Mouse (Mus musculus) midbrain, embryonic 11.5 days (tissue): Measurements from ENCODE around the gene Aff1. TPM values are rescaled to one million over a fixed set of nuclear protein-coding genes. Genes with fewer than 3 reads are reported as not detected.

Experiments used
- ATAC-seq: fragments of 200-750 bp; cut with Nextera tagmentation; 2 replicates; pipeline ENCODE4 v1.8.0; 2017; ENCODE audit warnings: moderate TSS enrichment, moderate library complexity; ENCODE audit not compliant: low FRiP score
- DNase-seq: peaks from one replicate; pipeline ENCODE4 v3.0.0; 2015; ENCODE audit warnings: low spot score; ENCODE audit errors: missing footprints
- H3K27ac ChIP-seq: fragments of 300-500 bp; sonication (generic); 2 replicates; pipeline ENCODE4 v1.5.1; 2014; ENCODE audit warnings: low read depth, low read length
- H3K27me3 ChIP-seq: fragments of 300-500 bp; sonication (generic); 2 replicates; pipeline ENCODE4 v1.6.1; 2014; ENCODE audit warnings: mild to moderate bottlenecking, low read length, moderate library complexity, mixed read lengths; ENCODE audit not compliant: control insufficient read depth, insufficient read depth
- H3K36me3 ChIP-seq: fragments of 300-500 bp; sonication (generic); 2 replicates; pipeline ENCODE4 v1.6.1; 2014; ENCODE audit warnings: mild to moderate bottlenecking, low read length, moderate library complexity, mixed read lengths; ENCODE audit not compliant: control insufficient read depth, insufficient read depth
- H3K4me1 ChIP-seq: fragments of 300-500 bp; sonication (generic); 2 replicates; pipeline ENCODE4 v1.6.1; 2014; ENCODE audit warnings: low read length; ENCODE audit not compliant: control insufficient read depth, insufficient read depth
- H3K4me2 ChIP-seq: fragments of 300-500 bp; sonication (generic); 2 replicates; pipeline ENCODE4 v1.6.1; 2014; ENCODE audit warnings: mild to moderate bottlenecking, moderate library complexity
- H3K4me3 ChIP-seq: fragments of 300-500 bp; sonication (generic); 2 replicates; pipeline ENCODE4 v1.5.1; 2014; ENCODE audit warnings: low read depth, low read length
- H3K9ac ChIP-seq: fragments of 300-500 bp; sonication (generic); 2 replicates; pipeline ENCODE4 v1.6.1; 2014; ENCODE audit warnings: low read length
- H3K9me3 ChIP-seq: fragments of 300-500 bp; sonication (generic); 2 replicates; pipeline ENCODE4 v1.6.1; 2016; ENCODE audit warnings: low read length; ENCODE audit not compliant: control insufficient read depth
- WGBS: fragments of 180-500 bp; shearing (Covaris S2); extraction: QIAGEN DNeasy Blood & Tissue Kit; methylation state at CpG from one replicate; pipeline ENCODE4 v1.1.7; 2014; 5-methylcytosine and 5-hydroxymethylcytosine counted together
- polyA plus RNA-seq: library from polyadenylated mRNA; unstranded; fragments of >200 nt; fragmentation: Nextera tagmentation; extraction: Ambion mirVana; gene quantifications from 2 replicates; pipeline ENCODE4 v1.2.1, GENCODE M21; 2014

Aff1 gene
- polyA plus RNA-seq, 1 experiment from 2014 or later: 5.9 TPM

- ATAC-seq: no peak
- no peaks in the 10 kb centered on the region for H3K9me3 ChIP-seq
- no peak overlapping the region for H3K9ac ChIP-seq
- H3K27me3 ChIP-seq: no peaks in the 10 kb centered on the region
- H3K36me3 ChIP-seq: no peaks in the 10 kb centered on the region
- WGBS: 67% methylated on average over 3 of the region's 3 CpGs
- H3K4me2 ChIP-seq: no peak overlapping the region
- no peak overlapping the region for H3K4me3 ChIP-seq
- peaks cover 7% of the 10 kb centered on the region for H3K4me1 ChIP-seq
- DNase-seq: no peak
- H3K27ac ChIP-seq: no peak overlapping the region
These were observed 27.7 kb downstream of the Aff1 start for GRCm38 (mm10) chr5:103719851-103720250.

- Histone ChIP-seq H3K9ac (no peak overlapping the region), H3K27me3 (no peaks in the 10 kb centered on the region), H3K27ac (no peak overlapping the region), H3K4me1 (peaks cover 12% of the 10 kb centered on the region), H3K36me3 (no peaks in the 10 kb centered on the region), H3K4me2 (no peak overlapping the region), H3K4me3 (no peak overlapping the region), H3K9me3 (no peaks in the 10 kb centered on the region)
- ATAC-seq: no peak
- 81% methylated on average over 6 of the region's 6 CpGs for WGBS
- DNase-seq: no peak
These were observed 28.8 kb downstream of the Aff1 start for GRCm38 (mm10) chr5:103720967-103721366.

- no peaks in the 10 kb centered on the region for H3K27me3 ChIP-seq
- H3K9me3 ChIP-seq: no peaks in the 10 kb centered on the region
- peaks cover 12% of the 10 kb centered on the region for H3K4me1 ChIP-seq
- H3K4me2 ChIP-seq: no peak overlapping the region
- no peaks in the 10 kb centered on the region for H3K36me3 ChIP-seq
- DNase-seq (no peak), ATAC-seq (no peak)
- 89% methylated on average over 4 of the region's 4 CpGs for WGBS
- no peak overlapping the region for H3K9ac ChIP-seq
- H3K27ac ChIP-seq: no peak overlapping the region
- no peak overlapping the region for H3K4me3 ChIP-seq
These were observed 29.3 kb downstream of the Aff1 start for GRCm38 (mm10) chr5:103721490-103721889.

- no peak for ATAC-seq
- 89% methylated on average over 4 of the region's 4 CpGs for WGBS
- Histone ChIP-seq H3K9me3 (no peaks in the 10 kb centered on the region), H3K36me3 (no peaks in the 10 kb centered on the region), H3K4me1 (peaks cover 12% of the 10 kb centered on the region), H3K27ac (no peak overlapping the region), H3K4me2 (no peak overlapping the region), H3K4me3 (no peak overlapping the region), H3K9ac (no peak overlapping the region), H3K27me3 (no peaks in the 10 kb centered on the region)
- no peak for DNase-seq
These were observed 30.5 kb downstream of the Aff1 start for GRCm38 (mm10) chr5:103722721-103723120.

- no peak for ATAC-seq
- H3K36me3 ChIP-seq: no peaks in the 10 kb centered on the region
- no peaks in the 10 kb centered on the region for H3K9me3 ChIP-seq
- 3% methylated on average over 6 of the region's 6 CpGs for WGBS
- peaks cover 12% of the 10 kb centered on the region for H3K4me1 ChIP-seq
- H3K4me2 ChIP-seq: no peak overlapping the region
- H3K4me3 ChIP-seq: no peak overlapping the region
- no peak for DNase-seq
- no peak overlapping the region for H3K9ac ChIP-seq
- H3K27me3 ChIP-seq: no peaks in the 10 kb centered on the region
- no peak overlapping the region for H3K27ac ChIP-seq
These were observed 32.2 kb downstream of the Aff1 start for GRCm38 (mm10) chr5:103724384-103724783.

GRCm38 (mm10) chr5:103724823-103725222 lies 32.6 kb downstream of the Aff1 start:
- H3K9ac ChIP-seq: no peak overlapping the region
- H3K4me3 ChIP-seq: no peak overlapping the region
- H3K36me3 ChIP-seq: no peaks in the 10 kb centered on the region
- H3K27ac ChIP-seq: no peak overlapping the region
- DNase-seq: peak; percentile 91
- no peak overlapping the region for H3K4me2 ChIP-seq
- 7% methylated on average over 3 of the region's 3 CpGs for WGBS
- peaks cover 12% of the 10 kb centered on the region for H3K4me1 ChIP-seq
- ATAC-seq: no peak
- no peaks in the 10 kb centered on the region for H3K27me3 ChIP-seq
- no peaks in the 10 kb centered on the region for H3K9me3 ChIP-seq

- Histone ChIP-seq H3K9ac (no peak overlapping the region), H3K36me3 (no peaks in the 10 kb centered on the region), H3K27ac (no peak overlapping the region), H3K4me2 (no peak overlapping the region), H3K9me3 (no peaks in the 10 kb centered on the region), H3K4me1 (peaks cover 12% of the 10 kb centered on the region), H3K4me3 (no peak overlapping the region), H3K27me3 (no peaks in the 10 kb centered on the region)
- DNase-seq (no peak), ATAC-seq (no peak)
- 47% methylated on average over 9 of the region's 9 CpGs for WGBS
These were observed 33.3 kb downstream of the Aff1 start for GRCm38 (mm10) chr5:103725268-103726149.

- Histone ChIP-seq H3K4me3 (no peak overlapping the region), H3K4me1 (peaks cover 12% of the 10 kb centered on the region), H3K36me3 (no peaks in the 10 kb centered on the region), H3K4me2 (no peak overlapping the region), H3K27me3 (no peaks in the 10 kb centered on the region), H3K27ac (no peak overlapping the region), H3K9ac (no peak overlapping the region), H3K9me3 (no peaks in the 10 kb centered on the region)
- DNase-seq (peak; percentile 88), ATAC-seq (no peak)
- WGBS: 51% methylated on average over 8 of the region's 8 CpGs
These were observed 34.2 kb downstream of the Aff1 start for GRCm38 (mm10) chr5:103726281-103726938.

GRCm38 (mm10) chr5:103727777-103728395 lies 35.7 kb downstream of the Aff1 start:
- 61% methylated on average over 4 of the region's 4 CpGs for WGBS
- ATAC-seq (no peak), DNase-seq (peak; percentile 73)
- Histone ChIP-seq H3K9ac (no peak overlapping the region), H3K27me3 (no peaks in the 10 kb centered on the region), H3K27ac (no peak overlapping the region), H3K4me3 (no peak overlapping the region), H3K9me3 (no peaks in the 10 kb centered on the region), H3K4me1 (peaks cover 12% of the 10 kb centered on the region), H3K36me3 (no peaks in the 10 kb centered on the region), H3K4me2 (no peak overlapping the region)
